Comparison of ENCODE assay signal across 21 mouse cellular contexts in the genomic region with DNA sequence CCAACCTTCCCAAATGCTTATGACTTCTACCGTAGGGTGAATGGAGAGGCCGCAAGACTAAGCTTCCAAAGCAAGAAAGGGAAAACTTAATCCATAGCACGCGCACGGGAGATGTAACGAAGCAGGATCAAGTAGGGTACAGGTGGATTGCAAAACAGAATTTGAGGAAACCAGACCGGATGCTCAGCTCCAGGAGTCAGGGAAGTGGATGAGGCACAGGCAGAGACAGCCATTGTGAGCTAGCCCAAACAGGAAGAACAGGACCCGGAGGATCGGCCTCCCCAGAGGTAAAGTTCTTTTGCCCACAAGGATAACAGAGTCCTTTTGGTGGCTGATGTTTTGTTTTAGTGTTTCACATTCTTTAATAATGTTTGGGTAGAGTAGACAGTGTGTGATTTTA.
DNase-seq lines count a peak whose midpoint lies in the region; ATAC-seq lines count a peak whose summit lies in the region.
"Had no signal": no experiment of that assay in that cellular context is flagged by ENCODE, and none has a peak within 500 bp of the region (broad histone marks: within the 10 kb centered on the region; RNA-seq: fewer than 3 reads in every experiment).

No protein-coding gene starts in this region.

- no peaks in the 10 kb centered on the region for H3K4me1 ChIP-seq in heart, embryonic 11.5 days (ENCODE audit: control insufficient read depth, insufficient read depth, low read length)
- no peaks in the 10 kb centered on the region for H3K4me1 ChIP-seq in hindbrain, embryonic 16.5 days (ENCODE audit: control insufficient read depth, insufficient read depth, low read depth, low read length)

- H3K27ac ChIP-seq in heart, embryonic 11.5 days (ENCODE audit: low read depth, low read length), result no peak overlapping the region
- H3K27ac ChIP-seq in hindbrain, embryonic 16.5 days (ENCODE audit: low read depth, low read length), result no peak overlapping the region

- H3K4me3 ChIP-seq in heart, embryonic 11.5 days (ENCODE audit: low read depth, low read length), result no peak overlapping the region
- H3K4me3 ChIP-seq in hindbrain, embryonic 16.5 days (ENCODE audit: low read length), result no peak overlapping the region

- no peak overlapping the region for H3K9ac ChIP-seq in heart, embryonic 11.5 days (ENCODE audit: low read depth, low read length)
- no peak overlapping the region for H3K9ac ChIP-seq in hindbrain, embryonic 16.5 days (ENCODE audit: low read depth, low read length)

- ATAC-seq in heart, embryonic 11.5 days (replicated peaks; ENCODE audit: insufficient number of reproducible peaks, low FRiP score, low TSS enrichment), result no peak
- no peak for ATAC-seq in hindbrain, embryonic 16.5 days
- ATAC-seq: activated CD4-positive, CD25-positive, alpha-beta regulatory T cell, adult 4 months; CD4-positive, CD25-positive, alpha-beta regulatory T cell, adult 4 months; Patski had no signal

- no peaks in the 10 kb centered on the region for H3K27me3 ChIP-seq in heart, embryonic 11.5 days (ENCODE audit: control insufficient read depth, insufficient read depth, low read length)
- no peaks in the 10 kb centered on the region for H3K27me3 ChIP-seq in hindbrain, embryonic 16.5 days (replicated peaks; ENCODE audit: control insufficient read depth, insufficient read depth, low read length)
- H3K27me3 ChIP-seq: CH12.LX, Patski had no signal

- H3K9me3 ChIP-seq in heart, embryonic 11.5 days (replicated peaks; ENCODE audit: control insufficient read depth, low read length), result no peaks in the 10 kb centered on the region
- H3K9me3 ChIP-seq in hindbrain, embryonic 16.5 days (ENCODE audit: control insufficient read depth, low read length), result no peaks in the 10 kb centered on the region
- H3K9me3 ChIP-seq: G1E had no signal

- WGBS in heart, embryonic 11.5 days (ENCODE audit: insufficient replicate concordance), result 88% methylated on average over 9 of the region's 9 CpGs
- WGBS in hindbrain, embryonic 16.5 days, result 89% methylated on average over 9 of the region's 9 CpGs

- no peaks in the 10 kb centered on the region for H3K36me3 ChIP-seq in heart, embryonic 11.5 days (ENCODE audit: control insufficient read depth, insufficient read depth, low read length)
- H3K36me3 ChIP-seq in hindbrain, embryonic 16.5 days (ENCODE audit: control insufficient read depth, insufficient read depth, low read length), result no peaks in the 10 kb centered on the region
- H3K36me3 ChIP-seq: G1E had no signal

- H3K4me2 ChIP-seq in heart, embryonic 11.5 days, result no peak overlapping the region
- H3K4me2 ChIP-seq in hindbrain, embryonic 16.5 days (ENCODE audit: low read length), result no peak overlapping the region

- peak; percentile 39 for DNase-seq in heart, adult 11 months
- peak; percentile 69 for DNase-seq in fat pad, adult 2 months (ENCODE audit: extremely low read depth, low read depth, low spot score)
- peak; percentile 75 for DNase-seq in gonadal fat pad, adult 2 months (ENCODE audit: low read depth)
- DNase-seq in cerebellum, postnatal 25 days, result no peak
- DNase-seq: adrenal gland, adult 2 months; adrenal gland, adult 8-10 months; adrenal gland, postnatal 10 days; adrenal gland, postnatal 14 days; adrenal gland, postnatal 25 days; adrenal gland, postnatal 36 days; B cell, adult 2 months; cerebellum, adult 11 months; cerebellum, adult 11-12 months; cerebellum, adult 18-20 months had no signal

Comparison
In these comparisons a context has a peak if more than half of its experiments do, and no peak if none do; other contexts are left out.
1. DNase-seq: peak in heart, adult 11 months (single experiment), fat pad, adult 2 months (single experiment) and gonadal fat pad, adult 2 months (single experiment); none in cerebellum, postnatal 25 days (0 of 2).